Mouse (Mus musculus): ENCODE measurements at regions not wholly inside any gene's neighbourhood (a gene's known extent, or its start where the extent isn't known, plus 50 kb on each side); places are given as distances from the start of the nearest gene placed in this dataset.
A peak's percentile ranks its signal among the peaks of the same experiment; 100 is the strongest.

GRCm38 (mm10) chr5:52309317-52310060 lies 54.1 kb upstream of the Sod3 start:
- peak; percentile 75 for DNase-seq (ENCODE audit: low spot score)
- WGBS, result 66% methylated on average over 11 of the region's 11 CpGs
- no peak overlapping the region for H3K27ac ChIP-seq
- H3K36me3 ChIP-seq (ENCODE audit: insufficient read depth, low read length), result no peaks in the 10 kb centered on the region
- H3K9me3 ChIP-seq (ENCODE audit: low read length), result no peaks in the 10 kb centered on the region
- TF ChIP-seq CTCF (IDR thresholded peaks at IDR 0.05; ENCODE audit: low read depth), result peak; percentile 21; the same call in 1 of the 2 replicates
- H3K27me3 ChIP-seq (ENCODE audit: insufficient read depth, low read length), result no peaks in the 10 kb centered on the region
- H3K4me1 ChIP-seq (ENCODE audit: insufficient read depth, low read length), result no peaks in the 10 kb centered on the region
- ATAC-seq, result peak; percentile 79
- H3K9ac ChIP-seq (replicated peaks; ENCODE audit: low read length), result no peak overlapping the region
- H3K4me3 ChIP-seq (ENCODE audit: low read length), result no peak overlapping the region
- H3K4me2 ChIP-seq (ENCODE audit: low read depth, low read length), result no peak overlapping the region

- H3K4me2 ChIP-seq (ENCODE audit: low read depth, low read length), result no peak overlapping the region
- H3K27ac ChIP-seq, result no peak overlapping the region
- H3K4me3 ChIP-seq (ENCODE audit: low read length), result no peak overlapping the region
- H3K4me1 ChIP-seq (ENCODE audit: insufficient read depth, low read length), result no peaks in the 10 kb centered on the region
- DNase-seq (ENCODE audit: low spot score), result no peak
- TF ChIP-seq CTCF (IDR thresholded peaks at IDR 0.05; ENCODE audit: low read depth), result no peak
- no peaks in the 10 kb centered on the region for H3K9me3 ChIP-seq (ENCODE audit: low read length)
- H3K9ac ChIP-seq (replicated peaks; ENCODE audit: low read length), result no peak overlapping the region
- no peaks in the 10 kb centered on the region for H3K27me3 ChIP-seq (ENCODE audit: insufficient read depth, low read length)
- no peak for ATAC-seq
- WGBS, result 82% methylated on average over 3 of the region's 3 CpGs
- no peaks in the 10 kb centered on the region for H3K36me3 ChIP-seq (ENCODE audit: insufficient read depth, low read length)
Measured at GRCm38 (mm10) chr5:52296303-52296702, 67.3 kb upstream of the Sod3 start.

GRCm38 (mm10) chr5:52294466-52294865 lies 69.1 kb upstream of the Sod3 start:
- Histone ChIP-seq H3K4me1 (ENCODE audit: insufficient read depth, low read length) (no peaks in the 10 kb centered on the region), H3K9me3 (ENCODE audit: low read length) (no peaks in the 10 kb centered on the region), H3K4me2 (ENCODE audit: low read depth, low read length) (no peak overlapping the region), H3K9ac (replicated peaks; ENCODE audit: low read length) (no peak overlapping the region), H3K4me3 (ENCODE audit: low read length) (no peak overlapping the region), H3K36me3 (ENCODE audit: insufficient read depth, low read length) (no peaks in the 10 kb centered on the region), H3K27me3 (ENCODE audit: insufficient read depth, low read length) (no peaks in the 10 kb centered on the region), H3K27ac (no peak overlapping the region)
- DNase-seq (ENCODE audit: low spot score) (no peak), ATAC-seq (no peak)
- 41% methylated on average over 8 of the region's 8 CpGs for WGBS
- TF ChIP-seq CTCF (IDR thresholded peaks at IDR 0.05; ENCODE audit: low read depth), result no peak

- WGBS, result 79% methylated on average over 1 of the region's 1 CpGs
- Histone ChIP-seq H3K36me3 (ENCODE audit: insufficient read depth, low read length) (no peaks in the 10 kb centered on the region), H3K4me1 (ENCODE audit: insufficient read depth, low read length) (no peaks in the 10 kb centered on the region), H3K27ac (no peak overlapping the region), H3K4me3 (ENCODE audit: low read length) (no peak overlapping the region), H3K27me3 (ENCODE audit: insufficient read depth, low read length) (no peaks in the 10 kb centered on the region), H3K4me2 (ENCODE audit: low read depth, low read length) (no peak overlapping the region), H3K9me3 (ENCODE audit: low read length) (no peaks in the 10 kb centered on the region), H3K9ac (replicated peaks; ENCODE audit: low read length) (no peak overlapping the region)
- DNase-seq (ENCODE audit: low spot score) (no peak), ATAC-seq (no peak)
- no peak for TF ChIP-seq CTCF (IDR thresholded peaks at IDR 0.05; ENCODE audit: low read depth)
Measured at GRCm38 (mm10) chr5:52288319-52288718, 75.3 kb upstream of the Sod3 start.

DNA sequence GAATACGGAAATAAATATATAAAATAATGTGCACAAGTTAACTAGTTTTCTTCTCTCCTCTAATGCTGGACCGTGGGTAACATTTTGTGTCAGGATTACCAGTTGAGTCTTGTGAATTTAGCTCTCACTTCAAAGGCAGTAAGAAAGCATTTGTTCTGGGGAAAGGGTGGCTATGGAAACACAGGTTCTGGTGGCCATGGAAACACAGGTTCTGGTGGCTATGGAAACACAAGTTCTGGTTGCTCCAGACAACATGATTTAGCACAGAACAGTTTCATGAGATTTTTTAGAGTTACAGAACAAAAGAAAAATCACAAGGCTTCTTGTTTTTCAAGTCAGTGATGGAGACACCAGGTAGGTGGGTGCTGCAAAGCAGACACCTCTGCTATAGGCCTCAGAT lies 82.7 kb upstream of the Sod3 start:
- Histone ChIP-seq H3K4me3 (ENCODE audit: low read length) (no peak overlapping the region), H3K27ac (no peak overlapping the region), H3K4me2 (ENCODE audit: low read depth, low read length) (no peak overlapping the region), H3K4me1 (ENCODE audit: insufficient read depth, low read length) (no peaks in the 10 kb centered on the region), H3K27me3 (ENCODE audit: insufficient read depth, low read length) (no peaks in the 10 kb centered on the region), H3K9me3 (ENCODE audit: low read length) (no peaks in the 10 kb centered on the region), H3K9ac (replicated peaks; ENCODE audit: low read length) (no peak overlapping the region), H3K36me3 (ENCODE audit: insufficient read depth, low read length) (no peaks in the 10 kb centered on the region)
- no peak for TF ChIP-seq CTCF (IDR thresholded peaks at IDR 0.05; ENCODE audit: low read depth)
- DNase-seq (ENCODE audit: low spot score), result peak; percentile 14
- WGBS, result 85% methylated on average over 2 of the region's 2 CpGs
- no peak for ATAC-seq

DNA sequence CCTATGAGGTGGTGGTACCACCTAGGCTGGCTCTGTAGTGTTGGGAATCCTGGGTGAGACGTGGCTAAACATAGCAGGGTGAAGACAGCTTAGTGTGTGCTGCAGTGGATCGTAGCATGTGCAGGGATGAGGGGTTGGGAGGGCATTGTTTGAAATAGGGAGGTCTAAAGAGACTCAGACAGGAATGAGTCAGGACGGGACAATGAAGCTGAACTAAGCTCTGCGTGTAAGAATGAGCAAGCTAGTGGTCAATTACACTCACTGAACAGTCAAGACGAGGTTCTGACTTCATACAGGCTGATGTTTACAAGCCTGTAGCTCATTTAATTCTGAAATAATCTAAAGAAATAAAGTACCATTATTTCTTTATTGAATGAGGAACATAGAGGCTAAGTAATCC lies 85.5 kb upstream of the Sod3 start:
- no peak overlapping the region for H3K4me2 ChIP-seq (ENCODE audit: low read depth, low read length)
- H3K4me1 ChIP-seq (ENCODE audit: insufficient read depth, low read length), result no peaks in the 10 kb centered on the region
- H3K4me3 ChIP-seq (ENCODE audit: low read length), result no peak overlapping the region
- no peak for DNase-seq (ENCODE audit: low spot score)
- WGBS, result 70% methylated on average over 5 of the region's 5 CpGs
- ATAC-seq, result no peak
- TF ChIP-seq CTCF (IDR thresholded peaks at IDR 0.05; ENCODE audit: low read depth), result no peak
- H3K27ac ChIP-seq, result no peak overlapping the region
- H3K9me3 ChIP-seq (ENCODE audit: low read length), result no peaks in the 10 kb centered on the region
- no peaks in the 10 kb centered on the region for H3K36me3 ChIP-seq (ENCODE audit: insufficient read depth, low read length)
- H3K9ac ChIP-seq (replicated peaks; ENCODE audit: low read length), result no peak overlapping the region
- no peaks in the 10 kb centered on the region for H3K27me3 ChIP-seq (ENCODE audit: insufficient read depth, low read length)

GRCm38 (mm10) chr5:52263214-52263613 lies 72.9 kb upstream of the Dhx15 start:
- 82% methylated on average over 11 of the region's 11 CpGs for WGBS
- no peak for ATAC-seq
- Histone ChIP-seq H3K27ac (no peak overlapping the region), H3K4me3 (ENCODE audit: low read length) (no peak overlapping the region), H3K4me1 (ENCODE audit: insufficient read depth, low read length) (no peaks in the 10 kb centered on the region), H3K27me3 (ENCODE audit: insufficient read depth, low read length) (no peaks in the 10 kb centered on the region), H3K9me3 (ENCODE audit: low read length) (no peaks in the 10 kb centered on the region), H3K36me3 (ENCODE audit: insufficient read depth, low read length) (no peaks in the 10 kb centered on the region), H3K4me2 (ENCODE audit: low read depth, low read length) (no peak overlapping the region), H3K9ac (replicated peaks; ENCODE audit: low read length) (no peak overlapping the region)
- no peak for DNase-seq (ENCODE audit: low spot score)
- TF ChIP-seq CTCF (IDR thresholded peaks at IDR 0.05; ENCODE audit: low read depth), result no peak

Data from hindbrain, postnatal 0 days (tissue).